Mouse (Mus musculus) megakaryocyte, adult 5-6 weeks (primary cell): ENCODE data around the gene Srrm4. TPM values are rescaled to one million over a fixed set of nuclear protein-coding genes. Genes with fewer than 3 reads are reported as not detected.

ENCODE experiments used
- ATAC-seq: 2 replicates; pipeline ENCODE4 v1.8.0; 2016; ENCODE audit warnings: mild to moderate bottlenecking, inconsistent platforms; ENCODE audit not compliant: poor library complexity, severe bottlenecking
- total RNA-seq, 2 experiments: library from RNA; stranded (forward) in 1 of 2; stranded (reverse) in 1 of 2; fragments of 153-499, 151-499 nt in 1 of 2; fragments of 221-1000, 200-1000 nt in 1 of 2; gene quantifications; 2 replicates each; pipeline versions ENCODE4 v1.2.3 to v1.2.4; 2015 to 2017

Gene Srrm4
- total RNA-seq, 2 experiments from 2014 or later = 0.40 TPM; not detected in 1

DNA sequence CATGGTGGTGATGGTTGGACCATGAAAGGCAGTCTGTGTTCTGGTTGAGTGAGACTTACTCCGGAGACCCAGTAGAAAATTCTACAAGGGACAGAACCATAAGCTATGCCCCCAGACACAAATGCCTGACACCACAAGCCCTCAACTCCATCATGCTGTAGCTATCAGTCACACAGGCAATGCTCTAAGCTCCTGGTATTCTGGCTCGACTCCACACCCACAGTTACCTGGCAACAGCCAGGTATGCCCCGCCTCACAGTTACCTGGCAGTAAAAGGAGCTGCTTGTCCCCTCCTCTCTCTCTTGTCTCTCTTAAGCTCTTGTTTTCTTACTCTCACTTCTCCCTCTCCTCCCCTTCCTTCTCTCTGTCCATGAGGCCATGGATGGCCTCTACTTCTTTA lies 98.9 kb downstream of the Srrm4 start:
- ATAC-seq = no peak

GRCm38 (mm10) chr5:116491794-116492420 lies 99.7 kb downstream of the Srrm4 start:
- ATAC-seq = no peak

- ATAC-seq = no peak
Observed at GRCm38 (mm10) chr5:116490826-116491225, 100.8 kb downstream of the Srrm4 start.

DNA sequence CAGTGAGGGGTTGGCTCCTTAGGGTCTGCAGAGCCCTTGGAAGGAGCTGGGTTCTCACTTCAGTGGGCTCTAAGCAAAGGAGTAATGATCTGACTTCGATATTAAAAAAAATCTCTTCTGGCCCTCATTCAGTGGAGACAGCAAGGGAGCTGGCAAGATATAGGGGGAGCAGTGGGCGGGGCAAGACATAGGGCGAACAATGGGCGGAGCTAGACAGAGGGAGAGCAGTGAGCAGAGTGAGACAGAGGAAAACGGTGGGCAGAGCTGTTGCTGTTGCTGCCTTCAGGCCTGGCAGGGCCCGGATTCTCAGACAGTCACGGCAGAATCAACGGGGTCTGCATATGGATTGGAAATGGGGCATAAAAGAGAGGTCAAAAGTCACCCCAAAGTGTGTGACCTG lies 102.0 kb downstream of the Srrm4 start:
- no peak for ATAC-seq

GRCm38 (mm10) chr5:116486135-116486534 lies 105.5 kb downstream of the Srrm4 start:
- ATAC-seq = no peak

DNA sequence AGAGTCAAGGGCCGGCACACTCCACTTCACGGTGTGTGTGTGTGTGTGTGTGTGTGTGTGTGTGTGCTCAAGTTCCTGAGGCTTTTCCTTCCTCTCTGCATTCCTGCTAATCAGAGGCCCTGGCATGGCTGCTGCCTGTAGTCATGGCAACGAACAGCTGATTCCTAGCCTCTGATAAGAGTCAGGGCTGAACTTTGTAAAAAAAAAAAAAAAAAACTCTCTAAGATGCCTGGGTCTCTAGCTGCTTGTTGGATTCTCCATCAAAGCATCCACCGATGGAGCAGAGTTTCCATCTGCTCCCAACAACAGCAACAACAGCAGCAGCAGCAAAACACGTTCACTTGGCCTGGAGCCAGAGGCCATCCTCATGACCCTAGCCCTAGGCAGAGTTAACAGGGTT lies 106.5 kb downstream of the Srrm4 start:
- ATAC-seq = no peak

DNA sequence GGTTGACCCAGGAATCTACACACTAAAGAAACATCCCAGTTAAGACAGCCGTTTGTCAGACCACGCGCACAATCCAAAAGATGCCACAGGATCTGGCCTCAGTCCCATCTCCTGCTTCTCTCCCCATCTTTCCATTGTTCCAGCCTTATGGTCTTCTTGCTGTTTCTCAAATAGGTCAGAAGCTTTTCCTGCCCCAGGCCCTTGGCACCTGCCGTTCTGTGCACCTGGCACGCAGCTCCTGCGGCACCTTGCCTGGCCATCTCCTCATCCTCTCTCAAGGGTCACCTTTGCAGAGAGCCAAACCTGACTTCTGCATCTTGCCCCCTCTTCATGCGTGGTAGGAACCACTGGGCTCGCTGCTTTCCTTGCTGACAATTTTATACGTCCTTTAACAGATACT lies 107.4 kb downstream of the Srrm4 start:
- no peak for ATAC-seq

DNA sequence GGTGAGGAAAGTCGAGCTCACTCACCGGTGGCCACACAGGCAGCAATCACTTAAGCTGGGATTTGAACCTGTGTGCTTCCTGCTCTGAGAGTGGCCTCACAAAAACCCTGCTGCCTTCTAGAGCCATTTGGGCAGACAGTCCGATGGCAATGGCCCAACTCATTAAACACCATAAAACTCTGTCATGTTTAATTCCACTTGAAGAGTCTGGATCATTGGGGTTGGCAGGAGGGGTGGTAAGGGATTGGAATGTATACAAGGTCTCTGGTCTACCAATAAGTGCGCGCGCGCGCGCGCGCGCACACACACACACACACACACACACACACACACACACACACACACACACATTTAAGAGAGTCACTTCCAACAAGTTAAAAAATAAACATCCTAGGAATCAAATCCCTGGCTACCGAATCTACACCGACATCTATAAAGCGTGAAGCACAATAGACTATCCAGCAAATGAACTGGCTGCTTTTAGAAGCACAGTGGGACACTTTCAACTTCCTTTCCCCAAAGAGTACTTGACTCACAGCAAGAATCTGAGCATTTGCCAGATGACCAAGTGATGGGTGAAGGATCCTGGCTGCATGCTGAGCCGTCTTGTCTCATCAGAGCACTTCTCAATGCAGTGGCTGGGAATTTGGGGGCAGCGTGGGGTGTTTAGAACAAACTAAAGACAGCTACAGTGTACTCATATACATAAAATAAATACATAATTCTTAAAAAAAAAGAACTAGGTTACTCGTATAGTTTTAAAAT lies 112.8 kb downstream of the Srrm4 start:
- ATAC-seq = no peak

DNA sequence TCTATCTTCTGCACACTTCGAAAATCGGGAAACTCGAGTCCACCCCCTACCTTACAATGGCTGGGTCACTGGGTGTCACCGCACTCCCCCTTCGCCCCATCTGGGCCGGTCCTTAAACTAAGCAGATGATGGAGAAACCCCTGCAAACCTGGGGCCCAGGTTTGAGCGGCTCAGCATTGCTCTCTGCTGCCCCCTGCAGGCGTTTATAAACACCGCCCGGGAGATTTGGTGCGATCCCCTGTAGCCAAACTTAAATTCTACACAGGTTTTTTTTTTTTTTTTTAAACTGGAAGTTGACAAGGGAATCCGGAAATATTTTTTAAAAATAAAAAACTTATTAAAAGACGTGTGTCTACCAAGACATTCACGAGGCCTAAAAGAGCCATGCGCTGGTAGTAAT lies 115.6 kb downstream of the Srrm4 start:
- ATAC-seq = peak; percentile 45; the same call in 1 of the 2 replicates

DNA sequence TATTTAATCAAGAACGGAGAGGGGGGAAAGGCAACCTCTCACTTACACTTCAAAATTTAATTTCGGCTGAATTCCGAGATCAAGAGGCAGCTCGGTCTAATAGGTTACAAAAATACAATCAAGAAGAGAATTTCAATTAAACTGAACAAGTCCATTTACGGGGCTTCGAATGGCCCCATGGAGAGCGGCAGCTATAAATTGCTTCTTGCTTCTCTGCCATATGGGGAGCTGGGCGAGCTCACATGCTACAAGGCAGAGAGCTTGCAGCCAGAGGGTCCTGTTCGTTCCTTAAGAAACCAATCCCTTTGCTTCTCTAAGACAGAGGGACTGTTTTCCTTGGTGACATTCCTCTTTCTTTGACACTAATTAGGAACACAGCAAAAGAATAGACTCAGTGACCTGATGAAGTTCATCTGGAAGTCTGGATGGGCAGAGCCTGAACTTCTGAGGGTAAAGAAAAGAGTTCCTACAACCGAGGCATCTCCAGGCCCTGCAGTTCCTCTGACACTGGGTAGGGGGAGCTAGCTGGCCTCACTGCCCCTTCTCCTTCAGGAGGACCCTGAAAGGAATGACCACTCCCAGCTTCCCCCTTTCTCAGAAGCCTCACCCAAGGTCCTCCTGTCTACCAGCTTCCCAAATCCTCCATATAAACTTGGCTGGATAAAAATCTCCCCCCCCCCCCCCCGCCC lies 130.1 kb downstream of the Srrm4 start:
- ATAC-seq = no peak

DNA sequence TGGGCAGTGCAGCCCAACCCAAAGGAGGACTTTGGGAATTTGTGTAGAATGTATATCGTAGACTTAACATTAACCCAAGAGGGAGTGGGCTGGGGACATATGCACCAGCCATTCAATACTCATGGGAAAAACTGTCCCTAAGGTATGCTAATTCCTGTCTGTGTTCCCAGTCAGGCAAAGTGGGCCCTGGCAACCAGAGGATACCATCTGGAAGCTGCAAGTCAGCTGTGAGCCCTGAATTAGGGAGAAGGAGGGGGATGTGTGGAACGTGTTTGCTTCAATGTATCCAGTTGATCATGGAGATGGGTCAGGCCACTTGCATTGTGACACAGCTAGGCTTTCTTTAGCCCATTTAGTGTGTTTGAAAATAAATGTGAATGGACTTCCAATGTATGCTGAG lies 131.6 kb downstream of the Srrm4 start:
- no peak for ATAC-seq

DNA sequence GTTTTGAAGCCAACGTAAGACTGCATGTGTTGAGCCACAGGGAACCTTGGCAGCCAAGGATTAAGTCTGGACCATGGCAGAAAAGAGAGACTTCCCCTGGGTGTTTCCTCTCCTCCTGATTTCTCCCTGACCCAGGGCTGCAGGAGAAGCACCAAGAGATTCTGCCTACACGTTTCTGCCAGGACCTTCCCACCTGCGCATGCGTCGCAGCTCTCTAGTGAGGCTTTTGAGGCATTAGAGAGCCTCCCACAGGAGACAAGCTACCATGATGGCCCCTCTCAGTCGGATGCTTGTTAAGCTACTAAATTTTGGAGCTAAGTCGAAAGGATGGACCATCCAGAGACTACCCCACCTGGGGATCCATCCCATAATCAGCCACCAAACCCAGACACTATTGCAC lies 133.8 kb downstream of the Srrm4 start:
- ATAC-seq = no peak

GRCm38 (mm10) chr5:116456796-116457515 lies 134.7 kb downstream of the Srrm4 start:
- no peak for ATAC-seq

DNA sequence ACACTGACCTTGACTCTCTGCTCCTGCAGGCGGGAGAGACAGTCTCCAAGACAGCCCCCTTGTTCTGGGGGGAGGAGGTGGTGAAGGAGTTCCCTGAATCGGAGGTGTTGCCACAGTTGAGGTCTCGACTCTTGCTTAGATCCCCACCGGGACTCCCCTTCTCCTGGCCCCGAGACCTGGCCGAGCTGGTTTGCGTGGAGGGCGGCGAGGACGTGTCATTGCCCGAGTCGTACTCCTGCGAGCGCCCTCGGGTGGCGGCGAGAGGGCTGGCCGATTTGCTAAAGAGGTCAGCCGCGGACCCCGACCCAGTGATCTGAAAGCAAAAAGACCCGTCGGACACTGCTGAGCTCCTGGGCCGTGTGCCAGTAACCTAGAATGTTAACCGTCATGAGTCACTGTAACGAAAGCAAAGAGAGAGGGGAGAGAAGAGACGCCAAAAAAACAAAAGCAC lies 138.2 kb downstream of the Srrm4 start:
- no peak for ATAC-seq

GRCm38 (mm10) chr5:116450901-116451300 lies 140.7 kb downstream of the Srrm4 start:
- ATAC-seq = no peak

DNA sequence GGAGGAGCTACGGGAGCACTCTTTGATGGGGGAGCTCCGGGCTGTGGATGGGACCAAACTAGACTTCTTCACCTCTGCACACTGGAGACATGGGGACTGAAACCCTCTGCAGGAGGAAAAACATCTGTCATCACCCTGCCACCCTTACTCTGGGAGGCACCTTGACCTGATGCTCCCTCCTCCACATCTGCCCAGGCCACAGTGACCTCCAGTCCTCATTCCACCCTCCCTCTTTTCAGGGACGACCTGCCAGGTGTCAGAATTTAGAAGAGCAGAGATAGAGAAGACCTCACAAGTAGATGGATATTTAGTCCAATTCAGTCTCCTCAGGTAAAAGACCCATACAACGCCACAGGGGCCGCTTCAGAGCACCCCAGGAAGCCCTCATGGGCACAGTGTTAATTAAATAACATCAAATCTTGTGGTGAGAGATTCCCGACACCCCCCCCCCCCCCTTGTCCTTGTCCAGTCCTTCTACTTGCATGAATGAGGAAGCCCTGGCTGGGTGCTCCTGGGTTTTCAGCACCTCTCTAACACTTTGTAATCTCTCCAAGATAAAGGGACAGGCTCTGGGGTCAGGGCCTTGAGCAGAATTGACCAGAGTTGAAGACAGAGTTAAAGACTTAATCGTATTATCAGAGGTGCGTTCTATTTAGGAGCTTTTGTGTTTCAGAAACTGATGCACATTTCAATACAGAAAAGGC lies 141.9 kb downstream of the Srrm4 start:
- ATAC-seq = no peak

- ATAC-seq = no peak
Observed at GRCm38 (mm10) chr5:116448409-116449191, 143.0 kb downstream of the Srrm4 start.

DNA sequence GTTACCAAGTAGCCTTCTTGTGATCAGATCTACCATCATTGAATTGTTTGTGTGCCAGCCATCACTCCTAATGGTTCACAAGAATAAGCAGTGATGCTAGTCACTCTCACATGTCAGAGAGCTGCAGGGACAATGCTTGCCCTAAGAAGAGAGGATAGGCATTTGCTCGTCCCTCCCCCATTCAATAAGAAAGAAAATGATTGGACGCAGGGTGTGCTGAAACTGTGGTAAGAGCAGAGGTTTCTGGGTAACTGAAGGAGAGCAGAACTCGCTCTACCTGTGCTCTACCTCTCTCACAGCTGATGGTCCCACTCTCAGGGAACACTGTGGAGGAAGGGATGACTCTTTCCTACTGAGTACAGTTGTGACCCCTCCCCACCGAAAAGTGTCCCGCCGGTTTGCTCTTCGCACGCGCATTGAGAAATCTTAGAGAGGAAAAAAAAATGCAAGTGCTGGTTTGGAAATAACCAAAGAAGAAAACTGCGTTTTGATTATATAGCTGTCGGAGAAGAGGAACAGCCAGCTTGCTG lies 143.7 kb downstream of the Srrm4 start:
- ATAC-seq = no peak

DNA sequence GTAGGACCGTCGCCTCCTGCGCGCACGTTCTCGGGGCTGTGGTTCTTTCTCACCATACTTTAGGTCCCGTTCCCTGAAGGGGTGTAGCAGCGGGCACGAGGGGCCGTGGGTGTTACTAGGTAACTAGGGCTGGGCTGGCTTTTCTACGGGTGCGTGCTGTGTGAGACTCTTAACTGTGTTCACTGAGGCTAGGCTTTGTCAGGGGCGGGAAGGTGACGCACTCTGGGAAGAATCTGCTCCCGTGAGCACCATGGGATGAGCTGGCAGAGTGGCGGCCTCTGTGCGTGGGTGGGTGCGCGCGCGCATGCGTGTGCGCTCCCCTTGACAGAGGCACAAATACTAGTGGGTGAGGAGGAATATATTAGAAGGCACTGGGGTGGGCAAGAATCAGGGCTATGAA lies 145.1 kb downstream of the Srrm4 start:
- no peak for ATAC-seq
